Mouse (Mus musculus) liver, embryonic 14.5 days (tissue): ENCODE measurements around the gene Sez6l. TPM values are rescaled to one million over a fixed set of nuclear protein-coding genes. Genes with fewer than 3 reads are reported as not detected.

Experiments
- ATAC-seq: fragments of 200-750 bp; cut with Nextera tagmentation; 2 replicates; pipeline ENCODE4 v1.8.0; 2017; ENCODE audit warnings: moderate number of reproducible peaks, mild to moderate bottlenecking, moderate library complexity; ENCODE audit not compliant: insufficient read depth
- DNase-seq, 3 experiments: peaks; one replicate each; pipeline ENCODE4 v3.0.0-alpha.2; 2012 to 2013; ENCODE audit warnings: low read depth in 3 of 3, low spot score in 3 of 3
- H3K27ac ChIP-seq: fragments of 300-500 bp; sonication (generic); 2 replicates; pipeline ENCODE4 v1.5.1; 2014; ENCODE audit warnings: moderate library complexity, mild to moderate bottlenecking, control low read depth, inconsistent platforms
- H3K27me3 ChIP-seq: fragments of 300-500 bp; sonication (generic); 2 replicates; pipeline ENCODE4 v1.6.1; 2014; ENCODE audit warnings: mild to moderate bottlenecking, low read length, moderate library complexity; ENCODE audit not compliant: control insufficient read depth, insufficient read depth
- H3K36me3 ChIP-seq: fragments of 300-500 bp; sonication (generic); replicated peaks from 2 replicates; pipeline ENCODE4 v1.6.1; 2014; ENCODE audit warnings: low read depth; ENCODE audit not compliant: control insufficient read depth, insufficient read depth
- H3K4me1 ChIP-seq, 2 experiments: fragments of 200-500 bp in 1 of 2; fragments of 300-500 bp in 1 of 2; sonication (generic) in 1 of 2; replicated peaks; 2 replicates each; pipeline ENCODE4 v1.6.1; 2012 to 2014; ENCODE audit warnings: antibody characterized with exemption in 1 of 2, inconsistent platforms in 1 of 2, low read length in 1 of 2; ENCODE audit not compliant: control insufficient read depth in 2 of 2, insufficient read depth in 2 of 2
- H3K4me2 ChIP-seq: fragments of 300-500 bp; sonication (generic); 2 replicates; pipeline ENCODE4 v1.6.1; 2014; ENCODE audit warnings: low read depth, mild to moderate bottlenecking, control low read depth, moderate library complexity
- H3K4me3 ChIP-seq, 2 experiments: fragments of 200-500 bp in 1 of 2; fragments of 300-500 bp in 1 of 2; sonication (generic) in 1 of 2; 2 replicates each; pipeline ENCODE4 v1.5.1; 2012 to 2014; ENCODE audit warnings: low read depth in 2 of 2, low read length in 2 of 2, mild to moderate bottlenecking in 2 of 2, control low read depth in 1 of 2, inconsistent platforms in 1 of 2, moderate library complexity in 1 of 2; ENCODE audit not compliant: insufficient read depth in 1 of 2
- H3K9ac ChIP-seq: fragments of 300-500 bp; sonication (generic); replicated peaks from 2 replicates; pipeline ENCODE4 v1.6.1; 2014; ENCODE audit warnings: mild to moderate bottlenecking, control low read depth, moderate library complexity
- H3K9me3 ChIP-seq: fragments of 300-500 bp; sonication (generic); 2 replicates; pipeline ENCODE4 v1.6.1; 2016; ENCODE audit warnings: low read length, mixed read lengths; ENCODE audit not compliant: control insufficient read depth
- CTCF ChIP-seq: IDR thresholded peaks from 2 replicates; pipeline ENCODE4 v1.5.1; 2016; ENCODE audit warnings: antibody characterized with exemption, low read depth, control low read depth
- EP300 ChIP-seq: IDR thresholded peaks from 2 replicates; pipeline ENCODE4 v1.6.1; 2016; ENCODE audit warnings: antibody characterized with exemption, low read depth
- WGBS: fragments of 180-500 bp; shearing (Covaris S2); extraction: QIAGEN DNeasy Blood & Tissue Kit; methylation state at CpG from one replicate; pipeline ENCODE4 v1.1.7; 2014; ENCODE audit not compliant: insufficient replicate concordance; 5-methylcytosine and 5-hydroxymethylcytosine counted together
- polyA plus RNA-seq, 2 experiments: library from polyadenylated mRNA; depleted of rRNA in 1 of 2; stranded (reverse) in 1 of 2; unstranded in 1 of 2; fragments of >200 nt; fragmentation: Nextera tagmentation in 1 of 2; extraction: Ambion mirVana in 1 of 2; gene quantifications; 2 replicates each; pipeline versions ENCODE4 v1.2.1 to v1.2.3; 2012 to 2014

The Sez6l gene
- polyA plus RNA-seq, 2 experiments: 0.03 TPM; not detected in 1

DNA sequence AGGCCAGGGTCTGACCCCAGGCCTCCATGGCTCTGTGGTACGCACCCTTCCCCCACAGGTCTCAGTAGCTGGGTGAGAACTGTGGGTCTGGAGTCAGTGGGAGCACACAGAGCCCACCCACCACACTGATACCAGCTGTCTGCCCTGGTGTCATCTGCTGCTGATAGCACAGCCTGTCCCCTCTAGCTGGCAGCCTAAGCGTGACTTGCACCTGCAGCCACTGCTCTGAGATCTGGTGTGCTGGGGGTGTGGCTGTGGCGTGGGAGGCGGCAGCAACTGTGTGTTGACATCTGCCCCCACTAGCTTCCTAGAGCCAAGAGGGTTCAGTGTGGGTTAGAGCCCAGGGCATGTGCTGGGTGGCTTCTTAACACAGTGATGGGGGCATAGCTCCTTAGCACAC, 200.9 kb downstream of the Sez6l start:
- 65% methylated on average over 4 of the region's 4 CpGs for WGBS
- TF ChIP-seq EP300 (no peak), CTCF (no peak)
- Histone ChIP-seq H3K9ac (no peak overlapping the region), H3K9me3 (no peaks in the 10 kb centered on the region), H3K4me2 (no peak overlapping the region), H3K27me3 (no peaks in the 10 kb centered on the region), H3K36me3 (no peaks in the 10 kb centered on the region), H3K27ac (no peak overlapping the region), H3K4me3 (no peak overlapping the region), H3K4me1 (no peaks in the 10 kb centered on the region)
- no peak for DNase-seq
- ATAC-seq: no peak

DNA sequence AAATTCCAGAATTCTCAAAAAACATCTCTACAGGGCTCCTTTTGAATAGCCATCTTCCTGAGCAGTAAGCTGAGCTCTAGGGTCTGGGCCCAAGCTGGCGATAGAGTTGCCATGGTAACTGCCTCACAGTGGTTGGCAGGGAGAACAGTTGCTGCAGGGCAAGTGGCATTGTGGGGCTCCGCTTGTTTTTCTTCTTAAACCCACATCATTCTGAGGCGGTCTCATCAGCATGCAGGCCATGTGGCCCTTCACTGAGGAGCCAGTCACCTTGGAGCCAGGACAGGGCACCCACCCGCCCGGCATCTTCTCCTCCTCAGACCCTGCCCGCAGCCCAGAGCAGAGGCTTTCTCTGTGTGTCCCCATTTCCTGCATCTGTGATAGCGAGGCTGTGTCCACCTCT, 205.1 kb downstream of the Sez6l start:
- H3K27me3 ChIP-seq: no peaks in the 10 kb centered on the region
- ATAC-seq (no peak), DNase-seq (no peak)
- H3K4me1 ChIP-seq: no peaks in the 10 kb centered on the region
- no peak overlapping the region for H3K4me2 ChIP-seq
- H3K4me3 ChIP-seq: no peak overlapping the region
- no peak overlapping the region for H3K27ac ChIP-seq
- WGBS: 74% methylated on average over 7 of the region's 7 CpGs
- no peaks in the 10 kb centered on the region for H3K36me3 ChIP-seq
- no peaks in the 10 kb centered on the region for H3K9me3 ChIP-seq
- no peak overlapping the region for H3K9ac ChIP-seq
- no peak for TF ChIP-seq CTCF
- TF ChIP-seq EP300: no peak

DNA sequence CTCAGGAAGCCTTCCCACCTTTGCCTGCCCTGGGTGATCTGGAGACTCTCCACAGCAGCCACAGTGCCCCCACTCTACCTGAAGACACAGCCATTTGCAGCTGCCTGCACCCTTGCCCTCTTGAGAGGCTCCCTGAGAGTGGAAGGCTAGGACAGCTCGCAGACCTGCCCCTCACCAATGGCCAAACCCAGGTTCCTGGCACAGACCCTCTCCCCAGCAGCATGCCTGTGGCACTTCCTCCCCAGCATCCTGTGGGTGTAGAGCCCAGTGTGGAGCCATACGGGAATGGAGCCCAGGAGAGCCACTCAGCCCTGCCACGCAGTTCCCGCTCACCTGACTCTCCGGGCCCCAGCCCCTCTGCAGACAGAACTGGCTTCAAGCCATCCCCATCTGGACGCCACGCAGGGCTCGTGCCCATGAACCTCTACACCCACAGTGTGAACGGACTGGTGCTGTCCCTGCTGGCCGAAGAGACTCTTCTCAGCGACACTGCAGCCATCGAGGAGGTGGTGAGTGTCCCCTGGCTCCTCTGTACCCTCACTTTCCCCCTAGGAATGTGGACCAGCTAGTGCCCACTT, 206.7 kb downstream of the Sez6l start:
- H3K4me3 ChIP-seq: no peak overlapping the region
- DNase-seq: no peak
- H3K4me2 ChIP-seq: no peak overlapping the region
- H3K4me1 ChIP-seq: no peaks in the 10 kb centered on the region
- H3K27me3 ChIP-seq: no peaks in the 10 kb centered on the region
- TF ChIP-seq EP300: no peak
- TF ChIP-seq CTCF: no peak
- H3K9ac ChIP-seq: no peak overlapping the region
- no peak for ATAC-seq
- no peaks in the 10 kb centered on the region for H3K9me3 ChIP-seq
- no peak overlapping the region for H3K27ac ChIP-seq
- H3K36me3 ChIP-seq: no peaks in the 10 kb centered on the region
- WGBS: 87% methylated on average over 12 of the region's 12 CpGs

DNA sequence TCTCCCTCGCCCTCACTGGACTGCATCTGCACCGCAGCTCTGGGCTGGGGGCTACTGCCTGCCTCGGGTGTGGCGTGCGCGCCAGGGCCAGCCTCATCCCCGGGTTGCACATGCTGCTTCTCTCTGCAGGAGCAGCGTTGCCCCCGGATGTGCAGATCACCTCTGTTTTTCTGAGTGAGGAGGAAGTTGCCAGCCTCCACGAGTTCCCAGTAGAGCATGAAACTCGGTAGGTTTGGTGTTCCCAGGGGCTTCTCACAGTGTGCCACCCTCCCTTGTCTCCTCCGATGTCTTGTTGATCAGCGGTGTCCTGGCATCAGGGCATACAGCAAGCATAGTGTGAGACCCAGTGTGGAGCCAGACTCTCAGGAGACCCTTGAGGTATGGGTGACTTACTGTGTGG, 207.7 kb downstream of the Sez6l start:
- WGBS: 81% methylated on average over 13 of the region's 13 CpGs
- no peaks in the 10 kb centered on the region for H3K27me3 ChIP-seq
- H3K4me3 ChIP-seq: no peak overlapping the region
- no peaks in the 10 kb centered on the region for H3K9me3 ChIP-seq
- no peak overlapping the region for H3K27ac ChIP-seq
- TF ChIP-seq CTCF: no peak
- no peak for TF ChIP-seq EP300
- H3K4me1 ChIP-seq: no peaks in the 10 kb centered on the region
- H3K9ac ChIP-seq: no peak overlapping the region
- no peak overlapping the region for H3K4me2 ChIP-seq
- DNase-seq (no peak), ATAC-seq (no peak)
- H3K36me3 ChIP-seq: no peaks in the 10 kb centered on the region; the same call in 1 of the 2 replicates

Other genes starting within 250 kb of the Sez6l start
- 15.7 and 16.0 TPM in 2 replicates for gene Srrd, start 234.1 kb downstream of the Sez6l start, polyA plus RNA-seq (2012; rRNA removed)
- 13.3 and 15.3 TPM in 2 replicates for gene Srrd, start 234.1 kb downstream of the Sez6l start, polyA plus RNA-seq (2014; fragmentation: Nextera tagmentation; extraction: Ambion mirVana)
- 10.1 and 10.6 TPM in 2 replicates for gene Hps4, start 234.1 kb downstream of the Sez6l start, polyA plus RNA-seq (2012; rRNA removed)
- gene Hps4, start 234.1 kb downstream of the Sez6l start, polyA plus RNA-seq (2014; fragmentation: Nextera tagmentation; extraction: Ambion mirVana): 7.5 and 9.0 TPM in 2 replicates
- gene Gm6583, start 221.2 kb downstream of the Sez6l start, polyA plus RNA-seq (2012; rRNA removed): 0.03 and 0.09 TPM in 2 replicates
- 0.08 TPM in 1 of 2 replicates, not detected in the other for gene Gm6583, start 221.2 kb downstream of the Sez6l start, polyA plus RNA-seq (2014; fragmentation: Nextera tagmentation; extraction: Ambion mirVana)
- gene Asphd2, start 182.3 kb downstream of the Sez6l start, polyA plus RNA-seq (2012; rRNA removed): 0.10 and 0.26 TPM in 2 replicates
- 0.20 TPM in 1 of 2 replicates, not detected in the other for gene Asphd2, start 182.3 kb downstream of the Sez6l start, polyA plus RNA-seq (2014; fragmentation: Nextera tagmentation; extraction: Ambion mirVana)
- gene Gm6588, start 127.8 kb downstream of the Sez6l start, polyA plus RNA-seq (2012; rRNA removed): not detected in 2 replicates
- gene Gm6588, start 127.8 kb downstream of the Sez6l start, polyA plus RNA-seq (2014; fragmentation: Nextera tagmentation; extraction: Ambion mirVana): not detected in 2 replicates